Mouse (Mus musculus): Measurements from ENCODE around the gene Zbtb7a.
A peak's percentile ranks its signal among the peaks of the same experiment; 100 is the strongest.

The Zbtb7a gene

GRCm38 (mm10) chr10:81134966-81135681 is at the start of gene Zbtb7a:
Zbtb7a (plus strand) TSS chr10:81135220.
- DNase-seq (ENCODE audit: low spot score in 2 of 2) = peak; percentile 76 to 89

DNA sequence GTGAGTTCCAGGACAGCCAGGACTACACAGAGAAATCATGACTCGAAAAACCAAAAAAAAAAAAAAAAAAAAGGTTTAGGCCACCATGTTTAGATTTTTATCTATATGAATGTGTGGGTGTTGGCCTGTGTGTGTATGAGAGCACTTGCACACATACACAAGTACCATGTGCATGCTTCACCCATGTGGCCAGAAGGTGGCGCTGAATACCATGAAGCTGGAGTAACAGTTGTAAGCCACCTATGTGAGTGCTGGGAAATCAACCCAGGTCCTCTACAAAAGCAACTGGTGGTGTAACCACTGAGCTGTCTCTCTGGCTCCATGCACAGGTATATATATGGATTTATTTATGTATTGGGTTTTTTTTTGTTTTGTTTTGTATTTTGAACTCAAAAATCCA is 48.0 kb upstream of the Zbtb7a start:
- DNase-seq (ENCODE audit: low spot score in 2 of 2) = no peak

- DNase-seq (ENCODE audit: low spot score in 2 of 2) = no peak
Observed at GRCm38 (mm10) chr10:81089216-81089615, 45.8 kb upstream of the Zbtb7a start.

DNA sequence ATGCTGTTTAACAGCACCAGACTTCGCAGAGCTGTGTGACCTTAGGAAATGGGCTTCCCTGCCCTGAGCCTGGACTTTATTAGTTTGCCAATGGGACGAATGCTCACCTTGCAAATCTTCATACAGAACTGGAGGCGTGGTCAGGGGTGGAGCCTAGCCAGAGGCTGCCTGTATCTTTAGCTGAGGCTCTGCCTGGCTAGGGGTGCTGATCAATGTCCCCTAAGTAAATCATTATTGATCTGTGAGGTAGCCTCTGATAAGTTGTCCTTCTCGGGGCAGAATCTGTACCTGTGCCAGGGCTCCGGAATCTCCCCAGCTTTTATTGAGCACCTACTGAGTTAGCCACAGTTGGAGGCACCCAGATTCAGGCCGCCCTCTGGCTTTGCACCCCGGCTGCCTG is 44.4 kb upstream of the Zbtb7a start:
- no peak for DNase-seq (ENCODE audit: low spot score in 2 of 2)

DNA sequence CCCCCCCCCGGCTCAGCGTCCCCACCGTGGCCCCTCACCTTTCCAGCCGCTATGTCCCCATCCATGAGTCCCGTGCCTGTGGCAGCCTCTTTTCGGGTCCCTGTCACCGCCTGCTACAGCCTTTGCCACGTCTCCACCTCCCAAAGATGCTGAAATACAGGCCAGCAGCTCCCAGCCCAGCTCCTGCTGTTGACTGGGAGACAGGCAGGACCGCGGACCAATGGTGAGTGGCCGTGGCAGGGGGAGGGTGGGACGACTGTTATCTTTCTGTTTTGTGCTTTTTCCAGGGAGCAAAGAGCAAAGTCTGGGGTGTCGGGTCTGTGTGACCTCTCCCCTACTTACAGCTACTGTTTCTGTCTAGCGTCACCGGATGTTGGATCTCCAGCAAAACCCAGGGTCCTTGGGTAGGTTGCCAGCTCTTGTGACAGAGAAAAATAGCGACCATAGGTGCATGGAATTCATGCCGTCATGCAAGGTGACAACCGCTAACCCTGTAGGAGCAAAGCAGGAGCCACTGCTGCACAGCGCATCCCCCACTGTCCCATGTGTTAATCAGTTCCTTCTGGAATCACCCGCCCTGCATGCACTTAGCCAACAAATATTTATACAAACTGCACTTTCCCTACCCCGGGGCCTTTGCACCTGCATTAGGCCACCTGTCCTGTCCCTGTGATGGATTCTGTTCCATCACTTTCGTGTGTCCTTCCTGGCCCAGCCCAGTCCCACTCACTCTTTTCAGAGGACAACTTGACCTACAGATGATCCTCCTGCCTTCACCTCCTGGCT is 42.4 kb upstream of the Zbtb7a start:
- DNase-seq (ENCODE audit: low spot score in 2 of 2) = no peak

DNA sequence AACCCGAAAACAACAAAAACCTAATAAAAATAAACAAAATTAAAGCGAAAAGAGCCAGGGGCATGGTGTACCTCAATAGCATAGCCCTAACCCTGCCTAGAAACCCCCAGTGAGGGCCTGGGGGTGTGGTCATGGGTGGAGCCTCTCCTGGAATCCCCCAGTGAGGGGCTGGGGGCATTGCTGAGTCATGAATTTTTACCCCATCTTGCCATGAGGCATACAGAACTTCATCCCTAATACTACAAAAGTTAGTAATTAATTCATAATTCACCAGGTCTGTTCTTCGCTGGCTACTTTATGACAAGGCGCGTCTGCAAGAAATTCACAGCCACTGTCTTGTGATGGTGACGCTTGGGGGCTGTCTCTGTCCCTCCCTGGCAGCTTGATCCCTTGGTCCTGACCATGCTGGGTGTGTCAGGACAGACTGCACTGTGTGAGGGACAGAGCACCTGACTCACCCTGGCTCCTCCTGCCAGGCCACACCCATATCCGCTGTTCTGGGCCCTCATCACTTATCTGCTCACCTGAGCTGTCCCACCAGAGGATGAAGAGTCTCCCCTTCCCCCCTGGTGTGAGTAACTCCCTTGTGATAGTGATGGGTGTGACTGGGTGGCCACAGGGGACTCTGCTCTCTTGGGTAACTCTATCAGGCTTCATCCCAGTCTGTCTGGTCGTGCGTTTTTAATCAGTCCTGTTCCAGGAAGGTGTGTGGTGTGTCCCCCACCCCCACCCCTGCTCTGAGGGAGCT is 39.9 kb upstream of the Zbtb7a start:
- no peak for DNase-seq (ENCODE audit: low spot score in 2 of 2)

GRCm38 (mm10) chr10:81105565-81106112 is 29.4 kb upstream of the Zbtb7a start, which contains the start of gene Map2k2:
Map2k2 (plus strand) TSS chr10:81105915.
- DNase-seq (ENCODE audit: low spot score in 2 of 2) = peak; percentile 98 to 99

- DNase-seq (ENCODE audit: low spot score in 2 of 2) = peak; percentile 92 to 97
Observed at GRCm38 (mm10) chr10:81106113-81106721, 28.8 kb upstream of the Zbtb7a start.

DNA sequence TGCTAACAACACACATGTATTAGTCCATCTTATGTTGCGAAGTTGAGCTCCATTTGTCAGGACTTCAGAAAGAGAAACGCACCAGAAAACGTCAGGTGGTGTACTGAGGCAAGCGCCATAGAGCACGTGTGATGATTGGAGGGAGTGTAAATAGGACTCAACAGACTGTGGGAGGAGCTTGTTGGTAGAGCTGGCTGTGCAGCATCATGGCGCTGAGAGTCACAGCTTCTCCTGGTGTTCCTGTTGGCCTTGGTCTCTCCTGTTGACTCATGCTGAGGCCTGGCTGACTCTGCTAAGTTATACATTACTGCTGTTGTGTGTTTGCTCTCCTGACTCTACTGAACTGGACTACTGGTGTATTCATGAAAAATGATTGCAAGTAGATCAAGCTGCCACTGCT is 22.1 kb upstream of the Zbtb7a start:
- no peak for DNase-seq (ENCODE audit: low spot score in 2 of 2)

DNA sequence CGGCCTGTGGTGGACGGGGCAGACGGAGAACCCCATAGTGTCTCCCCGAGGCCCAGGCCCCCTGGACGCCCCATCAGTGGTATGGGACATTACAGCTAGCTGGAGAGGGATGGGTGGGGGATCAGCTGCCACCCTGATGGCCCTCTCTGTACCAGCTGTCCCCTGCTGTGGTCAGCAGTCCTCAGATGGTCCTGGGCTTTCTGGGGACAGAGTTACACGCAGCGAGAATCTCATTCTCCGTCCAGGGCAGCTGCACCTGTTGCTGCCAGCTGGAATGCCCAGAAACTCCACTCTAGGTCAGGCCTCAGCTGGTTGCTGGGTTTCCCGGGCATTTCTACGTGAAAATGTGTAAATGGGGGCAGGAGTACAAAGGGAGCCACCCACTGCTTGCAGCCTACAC is 15.4 kb upstream of the Zbtb7a start:
- no peak for DNase-seq (ENCODE audit: low spot score in 2 of 2)

GRCm38 (mm10) chr10:81120650-81121049 is 14.4 kb upstream of the Zbtb7a start:
- DNase-seq (ENCODE audit: low spot score in 2 of 2) = no peak

DNA sequence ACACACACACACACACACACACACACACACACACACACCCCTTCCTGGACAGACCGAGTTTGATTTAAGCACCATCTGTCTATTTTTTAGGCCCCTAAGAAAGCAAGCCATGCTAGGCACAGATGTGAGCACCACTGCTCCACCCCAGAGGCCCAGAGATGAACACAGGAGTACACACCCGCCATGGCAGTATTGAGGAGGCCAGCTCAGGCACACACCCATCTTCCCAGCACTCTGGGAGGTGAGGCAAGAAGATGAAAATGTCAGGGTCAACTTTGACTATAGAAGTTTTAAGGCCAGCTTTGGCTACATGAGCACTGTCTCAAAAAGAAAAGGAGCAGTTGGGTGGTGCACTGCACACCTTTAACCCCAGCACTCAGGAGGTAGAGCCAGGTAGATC is 12.1 kb upstream of the Zbtb7a start:
- no peak for DNase-seq (ENCODE audit: low spot score in 2 of 2)

- DNase-seq (ENCODE audit: low spot score in 2 of 2) = no peak
Observed at GRCm38 (mm10) chr10:81123500-81123899, 11.5 kb upstream of the Zbtb7a start.

- DNase-seq (ENCODE audit: low spot score in 2 of 2) = peak; percentile 85 to 92
Observed at GRCm38 (mm10) chr10:81134181-81134587, 836 bp upstream of the Zbtb7a start.

- DNase-seq (ENCODE audit: low spot score in 2 of 2) = peak; percentile 84 to 90
Observed at GRCm38 (mm10) chr10:81135831-81136705, 1.0 kb downstream of the Zbtb7a start.

GRCm38 (mm10) chr10:81136706-81137231 is 1.7 kb downstream of the Zbtb7a start:
- peak; percentile 81 to 91 for DNase-seq (ENCODE audit: low spot score in 2 of 2)

DNA sequence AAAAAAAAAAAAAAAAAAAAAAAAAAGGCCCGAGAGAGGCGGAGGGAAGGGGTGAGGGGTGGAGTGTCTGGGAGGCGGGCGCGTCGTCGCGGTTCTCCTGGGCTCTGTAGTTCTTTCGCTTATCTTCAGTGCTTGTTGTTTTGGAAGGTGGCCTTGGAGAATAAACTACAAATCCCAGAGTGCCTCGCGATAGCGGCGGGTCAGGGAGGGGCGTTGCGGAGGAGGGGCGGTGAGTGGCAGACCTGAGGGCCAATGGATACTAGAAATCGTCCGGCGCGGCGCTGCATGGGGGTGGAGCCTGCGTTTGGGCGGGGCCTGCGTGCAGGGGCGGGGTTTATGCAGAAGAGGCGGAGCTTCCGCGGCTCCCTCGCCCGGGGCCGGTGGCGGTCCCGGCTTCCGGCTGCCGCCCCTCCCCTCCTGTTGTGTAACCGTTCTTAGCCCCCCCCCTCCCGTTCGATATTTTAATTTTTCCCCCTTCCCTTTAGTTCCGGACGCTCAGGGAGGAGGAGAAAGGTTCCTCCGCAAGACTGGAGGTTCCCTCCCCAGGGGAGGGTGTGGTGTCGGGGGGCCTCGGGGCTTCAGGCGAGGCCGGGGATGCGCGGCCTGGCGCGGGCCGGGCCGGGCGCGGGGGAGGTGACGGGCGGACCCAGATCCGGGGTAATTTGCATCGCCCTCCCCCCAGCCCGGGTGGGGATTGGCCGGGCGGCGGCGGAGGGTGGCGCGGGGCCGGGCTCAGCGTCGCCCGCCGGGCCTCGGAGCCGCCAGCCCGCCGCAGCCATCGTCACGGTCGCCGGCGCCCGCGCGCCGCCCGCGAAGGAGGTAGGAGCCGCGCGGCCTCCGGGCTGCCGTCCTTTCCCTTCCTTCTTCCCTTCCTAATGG is 2.5 kb downstream of the Zbtb7a start:
- DNase-seq (ENCODE audit: low spot score in 2 of 2) = peak; percentile 99 to 100

- DNase-seq (ENCODE audit: low spot score in 2 of 2) = no peak
Observed at GRCm38 (mm10) chr10:81138131-81138782, 3.2 kb downstream of the Zbtb7a start.

Data from spleen, postnatal 4 days (tissue).